Mouse (Mus musculus): ENCODE measurements around the gene Tstd2.

DNA sequence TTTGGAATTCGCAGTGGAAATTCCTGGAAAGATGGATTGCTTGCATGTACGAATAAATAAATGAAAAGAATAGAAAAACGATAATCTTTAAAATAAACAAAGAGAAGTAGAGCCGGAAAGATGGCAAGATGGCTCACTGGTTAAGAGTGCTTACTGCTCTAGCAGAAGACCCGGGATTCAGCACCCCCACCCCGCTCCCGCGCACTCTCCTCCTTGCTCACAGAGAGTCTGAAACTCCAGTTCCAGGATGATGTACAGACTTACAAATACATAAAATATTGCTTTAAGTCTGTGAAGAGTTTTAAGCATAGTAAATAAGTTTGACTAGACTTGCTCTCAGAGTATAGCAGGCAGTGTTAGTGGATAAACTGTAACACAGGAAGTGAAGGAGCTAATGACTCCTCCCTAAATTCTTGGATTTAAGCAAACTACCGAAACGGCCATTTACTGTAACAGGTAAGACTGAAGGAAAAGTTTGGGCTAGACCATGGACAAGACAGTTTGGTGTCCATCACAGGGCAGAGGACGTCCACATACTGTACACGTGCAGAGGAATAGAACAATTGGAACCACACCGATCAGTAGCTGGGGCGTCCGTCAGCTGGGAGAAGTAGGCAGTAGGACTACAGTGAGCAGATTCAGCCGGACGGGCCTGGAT lies 736 bp downstream of the Tstd2 start:
- no peak for TF ChIP-seq GATA1 (IDR thresholded peaks at IDR 0.05; ENCODE audit: low read length)
- no peak for TF ChIP-seq TAL1 (IDR thresholded peaks at IDR 0.05; ENCODE audit: low read length)
